Mouse (Mus musculus) heart, adult 2 months (tissue): Measurements from ENCODE around the gene Sppl2a.

Experiments
- CTCF ChIP-seq: fragments of 200-600 bp; IDR thresholded peaks from 2 replicates; pipeline ENCODE4 v1.8.1; 2022; ENCODE audit warnings: antibody characterized with exemption, mild to moderate bottlenecking, moderate library complexity
- POLR2A ChIP-seq: fragments of 200-500 bp; IDR thresholded peaks from 2 replicates; pipeline ENCODE4 v1.6.1; 2011; ENCODE audit warnings: mild to moderate bottlenecking, low read depth, low read length, control low read depth; ENCODE audit not compliant: insufficient read depth

- TF ChIP-seq CTCF (no peak), POLR2A (no peak)
Observed at GRCm38 (mm10) chr2:126844751-126845150, 88.3 kb downstream of the Sppl2a start.
